Mouse (Mus musculus): Measurements from ENCODE around the gene Top2b.

DNA sequence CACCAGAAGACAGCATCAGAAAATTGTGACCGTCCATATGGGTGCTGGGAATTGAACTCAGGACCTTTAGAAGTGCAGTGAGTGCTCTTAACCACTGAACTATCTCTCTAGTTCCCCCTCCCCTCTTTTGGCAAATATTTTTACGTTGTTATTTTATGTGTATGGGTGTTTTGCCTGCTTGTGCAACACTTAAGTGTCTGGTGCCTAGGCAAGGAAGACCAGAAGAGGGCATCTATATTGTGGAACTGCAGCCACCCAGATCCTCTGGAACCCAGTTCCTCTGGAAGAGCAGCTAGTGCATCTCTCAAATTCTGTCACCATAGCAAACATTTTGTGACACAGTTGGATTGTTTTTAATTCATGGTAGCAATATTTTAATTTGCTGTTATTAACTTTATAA, 2.0 kb downstream of the Top2b start:
- TF ChIP-seq TCF3 (IDR thresholded peaks at IDR 0.05; ENCODE audit: insufficient read length, low read depth) (no peak), POLR2A (IDR thresholded peaks at IDR 0.05; ENCODE audit: insufficient read length, low read depth) (no peak), USF1 (IDR thresholded peaks at IDR 0.05; ENCODE audit: low read depth) (no peak), E2F4 (IDR thresholded peaks at IDR 0.05; ENCODE audit: insufficient read depth) (no peak), POLR2AphosphoS2 (IDR thresholded peaks at IDR 0.05; ENCODE audit: insufficient read length, low read depth) (no peak), SRF (IDR thresholded peaks at IDR 0.05; ENCODE audit: control insufficient read depth, insufficient read length, low read depth) (no peak), REST (IDR thresholded peaks at IDR 0.05; ENCODE audit: insufficient read depth, insufficient read length) (no peak), MAX (IDR thresholded peaks at IDR 0.05; ENCODE audit: low read depth) (no peak), MYOD1 (IDR thresholded peaks at IDR 0.05; ENCODE audit: control insufficient read depth in 1 of 3, insufficient read length in 2 of 3, low read depth in 2 of 3) (no peak), TCF12 (IDR thresholded peaks at IDR 0.05; ENCODE audit: insufficient read depth, poor library complexity, severe bottlenecking) (no peak), CEBPB (IDR thresholded peaks at IDR 0.05; ENCODE audit: insufficient read depth, poor library complexity, severe bottlenecking) (no peak)

All from myocyte (in vitro differentiated cells).